Mouse (Mus musculus) hindbrain, postnatal 0 days (tissue): ENCODE results near the gene Cbwd1. TPM values are rescaled to one million over a fixed set of nuclear protein-coding genes. Genes with fewer than 3 reads are reported as not detected.

Experiments
- ATAC-seq: fragments of 200-750 bp; cut with Nextera tagmentation; 2 replicates; pipeline ENCODE4 v1.8.0; 2017; ENCODE audit warnings: mild to moderate bottlenecking, moderate TSS enrichment, moderate library complexity
- DNase-seq: peaks from one replicate; pipeline ENCODE4 v3.0.0-alpha.2; 2015; ENCODE audit warnings: low spot score
- H3K27ac ChIP-seq: fragments of 300-500 bp; sonication (generic); 2 replicates; pipeline ENCODE4 v1.5.1; 2014; ENCODE audit warnings: mild to moderate bottlenecking
- H3K27me3 ChIP-seq: fragments of 300-500 bp; sonication (generic); 2 replicates; pipeline ENCODE4 v1.6.1; 2014; ENCODE audit warnings: low read length, mixed read lengths; ENCODE audit not compliant: insufficient read depth
- H3K36me3 ChIP-seq: fragments of 300-500 bp; sonication (generic); 2 replicates; pipeline ENCODE4 v1.6.1; 2014; ENCODE audit warnings: low read length, mixed read lengths; ENCODE audit not compliant: insufficient read depth
- H3K4me1 ChIP-seq: fragments of 300-500 bp; sonication (generic); 2 replicates; pipeline ENCODE4 v1.6.1; 2014; ENCODE audit warnings: antibody characterized with exemption, low read length, mixed read lengths; ENCODE audit not compliant: insufficient read depth
- H3K4me2 ChIP-seq: fragments of 300-500 bp; sonication (generic); 2 replicates; pipeline ENCODE4 v1.6.1; 2014; ENCODE audit warnings: low read depth, mild to moderate bottlenecking, low read length, moderate library complexity, mixed read lengths
- H3K4me3 ChIP-seq: fragments of 300-500 bp; sonication (generic); 2 replicates; pipeline ENCODE4 v1.5.1; 2014; ENCODE audit warnings: low read length
- H3K9ac ChIP-seq: fragments of 300-500 bp; sonication (generic); replicated peaks from 2 replicates; pipeline ENCODE4 v1.6.1; 2014; ENCODE audit warnings: mild to moderate bottlenecking, low read length, moderate library complexity, mixed read lengths
- H3K9me3 ChIP-seq: fragments of 300-500 bp; sonication (generic); 2 replicates; pipeline ENCODE4 v1.6.1; 2016; ENCODE audit warnings: low read length, mixed read lengths
- CTCF ChIP-seq: IDR thresholded peaks from 2 replicates; pipeline ENCODE4 v1.5.1; 2016; ENCODE audit warnings: antibody characterized with exemption, control low read depth, low read depth
- WGBS: fragments of 180-500 bp; shearing (Covaris S2); extraction: QIAGEN DNeasy Blood & Tissue Kit; methylation state at CpG from one replicate; pipeline ENCODE4 v1.1.7; 2014; 5-methylcytosine and 5-hydroxymethylcytosine counted together
- polyA plus RNA-seq: library from polyadenylated mRNA; unstranded; fragments of >200 nt; fragmentation: Nextera tagmentation; extraction: Ambion mirVana; gene quantifications from 2 replicates; pipeline ENCODE4 v1.2.1, GENCODE M21; 2015
- total RNA-seq: library from RNA; depleted of rRNA; stranded (reverse); fragments of >200 nt; gene quantifications from 2 replicates; pipeline ENCODE4 v1.2.3, GENCODE M21; 2014; rRNA removed

The Cbwd1 gene
- total RNA-seq = 7.3 and 12.8 TPM in 2 replicates
- 8.3 and 10.4 TPM in 2 replicates for polyA plus RNA-seq

GRCm38 (mm10) chr19:24961172-24961962 lies at the start of gene Cbwd1:
Gene Cbwd1 (minus strand): TSS chr19:24961610.
- ATAC-seq = peak; percentile 100
- peak; percentile 91 for TF ChIP-seq CTCF
- WGBS = under 1% methylated on average over 36 of the region's 36 CpGs
- Histone ChIP-seq H3K9me3 (no peaks in the 10 kb centered on the region), H3K36me3 (no peaks in the 10 kb centered on the region), H3K27me3 (no peaks in the 10 kb centered on the region), H3K4me1 (0 out of 2 replicates have a peak, but pooled peaks cover 4% of the 10 kb centered on the region), H3K4me3 (peak within 1 kb of the TSS; percentile 62), H3K9ac (peak within 1 kb of the TSS; percentile 60), H3K4me2 (peak within 1 kb of the TSS; percentile 75), H3K27ac (no peak within 1 kb of the TSS)
- peak; percentile 99 for DNase-seq

GRCm38 (mm10) chr19:25008509-25008908 lies 47.1 kb upstream of the Cbwd1 start:
- DNase-seq (no peak), ATAC-seq (no peak)
- Histone ChIP-seq H3K27ac (no peak overlapping the region), H3K9ac (no peak overlapping the region), H3K27me3 (no peaks in the 10 kb centered on the region), H3K4me3 (no peak overlapping the region), H3K36me3 (no peaks in the 10 kb centered on the region), H3K9me3 (no peaks in the 10 kb centered on the region), H3K4me2 (no peak overlapping the region), H3K4me1 (no peaks in the 10 kb centered on the region)
- no peak for TF ChIP-seq CTCF
- 92% methylated on average over 2 of the region's 2 CpGs for WGBS

- H3K36me3 ChIP-seq = no peaks in the 10 kb centered on the region
- no peak for ATAC-seq
- no peak overlapping the region for H3K4me3 ChIP-seq
- 0 out of 2 replicates have a peak, but pooled peaks cover 3% of the 10 kb centered on the region for H3K27me3 ChIP-seq
- H3K9ac ChIP-seq = no peak overlapping the region
- no peaks in the 10 kb centered on the region for H3K4me1 ChIP-seq
- no peak overlapping the region for H3K4me2 ChIP-seq
- no peak for DNase-seq
- TF ChIP-seq CTCF = no peak
- no peak overlapping the region for H3K27ac ChIP-seq
- no peaks in the 10 kb centered on the region for H3K9me3 ChIP-seq
- 74% methylated on average over 1 of the region's 1 CpGs for WGBS
Observed at GRCm38 (mm10) chr19:25006686-25007085, 45.3 kb upstream of the Cbwd1 start.

GRCm38 (mm10) chr19:25003810-25004209 lies 42.4 kb upstream of the Cbwd1 start:
- no peak overlapping the region for H3K9ac ChIP-seq
- H3K27me3 ChIP-seq = peaks cover 26% of the 10 kb centered on the region
- ATAC-seq (no peak), DNase-seq (no peak)
- H3K4me1 ChIP-seq = no peaks in the 10 kb centered on the region
- H3K36me3 ChIP-seq = no peaks in the 10 kb centered on the region
- H3K4me2 ChIP-seq = no peak overlapping the region
- no peak overlapping the region for H3K27ac ChIP-seq
- 53% methylated on average over 4 of the region's 4 CpGs for WGBS
- TF ChIP-seq CTCF = no peak
- no peak overlapping the region for H3K4me3 ChIP-seq
- H3K9me3 ChIP-seq = no peaks in the 10 kb centered on the region

- no peak for TF ChIP-seq CTCF
- Histone ChIP-seq H3K4me3 (no peak overlapping the region), H3K9me3 (no peaks in the 10 kb centered on the region), H3K36me3 (no peaks in the 10 kb centered on the region), H3K4me1 (no peaks in the 10 kb centered on the region), H3K9ac (no peak overlapping the region), H3K4me2 (no peak overlapping the region), H3K27ac (no peak overlapping the region), H3K27me3 (peaks cover 26% of the 10 kb centered on the region)
- DNase-seq (no peak), ATAC-seq (no peak)
- 68% methylated on average over 3 of the region's 3 CpGs for WGBS
Observed at GRCm38 (mm10) chr19:25002828-25003227, 41.4 kb upstream of the Cbwd1 start.

GRCm38 (mm10) chr19:25002032-25002431 lies 40.6 kb upstream of the Cbwd1 start:
- no peaks in the 10 kb centered on the region for H3K4me1 ChIP-seq
- 89% methylated on average over 6 of the region's 6 CpGs for WGBS
- H3K9ac ChIP-seq = no peak overlapping the region
- H3K4me2 ChIP-seq = no peak overlapping the region
- no peaks in the 10 kb centered on the region for H3K9me3 ChIP-seq
- peaks cover 26% of the 10 kb centered on the region for H3K27me3 ChIP-seq
- no peak for TF ChIP-seq CTCF
- no peak overlapping the region for H3K4me3 ChIP-seq
- H3K36me3 ChIP-seq = no peaks in the 10 kb centered on the region
- DNase-seq (no peak), ATAC-seq (no peak)
- no peak overlapping the region for H3K27ac ChIP-seq

- Histone ChIP-seq H3K27ac (no peak overlapping the region), H3K9ac (no peak overlapping the region), H3K4me2 (peak overlapping the region; percentile 96), H3K4me1 (no peaks in the 10 kb centered on the region), H3K36me3 (no peaks in the 10 kb centered on the region), H3K27me3 (peaks cover 26% of the 10 kb centered on the region), H3K9me3 (no peaks in the 10 kb centered on the region), H3K4me3 (peak overlapping the region; percentile 64; the same call in 1 of the 2 replicates)
- no peak for TF ChIP-seq CTCF
- DNase-seq = no peak
- ATAC-seq = no peak
- WGBS = 30% methylated on average over 9 of the region's 9 CpGs
Observed at GRCm38 (mm10) chr19:25000153-25000552, 38.7 kb upstream of the Cbwd1 start.
